10 mouse cellular contexts compared by ENCODE assay signal in the genomic region with DNA sequence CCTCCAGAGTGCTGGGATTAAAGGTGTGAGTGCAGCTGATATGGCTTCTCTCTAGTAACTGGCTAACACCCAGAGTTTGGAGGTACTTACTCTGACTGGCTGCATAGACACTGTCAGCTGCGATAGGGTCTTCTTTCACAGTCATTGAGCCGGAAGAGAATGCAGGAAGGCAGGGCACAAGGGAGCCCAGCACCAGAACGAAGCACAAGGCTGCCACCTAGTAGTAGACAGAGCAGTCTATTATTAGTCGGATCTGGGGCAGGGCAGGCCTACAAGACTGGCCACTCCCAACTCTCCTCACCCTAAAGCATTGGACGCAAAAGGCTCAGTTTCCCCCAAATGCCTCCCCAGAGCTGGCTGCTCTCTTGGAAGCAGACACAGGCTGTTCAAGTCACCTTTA. TPM values are rescaled to one million over a fixed set of nuclear protein-coding genes. Genes with fewer than 3 reads are reported as not detected.
DNase-seq lines count a peak whose midpoint lies in the region; ATAC-seq and TF ChIP-seq lines count a peak whose summit lies in the region.
"Had no signal": no experiment of that assay in that cellular context is flagged by ENCODE, and none has a peak within 500 bp of the region (broad histone marks: within the 10 kb centered on the region; RNA-seq: fewer than 3 reads in every experiment).

No protein-coding gene starts in this region.

- no peaks in the 10 kb centered on the region for H3K27me3 ChIP-seq in kidney, adult 2 months (replicated peaks; ENCODE audit: control insufficient read depth, insufficient read depth, low read length)
- H3K27me3 ChIP-seq in forebrain, embryonic 16.5 days (replicated peaks; ENCODE audit: control insufficient read depth, insufficient read depth, low read length), result no peaks in the 10 kb centered on the region
- no peaks in the 10 kb centered on the region for H3K27me3 ChIP-seq in lung, embryonic 14.5 days (ENCODE audit: insufficient read depth, low read length)

- peak; percentile 49 for TF ChIP-seq CTCF in kidney, adult 2 months (conservative IDR thresholded peaks at IDR 0.05; ENCODE audit: insufficient read depth, insufficient read length, low read depth, low read length)
- peak; percentile 69 for TF ChIP-seq CTCF in bone marrow, adult 2 months (IDR thresholded peaks at IDR 0.05; ENCODE audit: control insufficient read depth, insufficient read depth, low read length)
- TF ChIP-seq CTCF in lung, embryonic 14.5 days (IDR thresholded peaks at IDR 0.05; ENCODE audit: low read depth), result peak; percentile 54

- WGBS in kidney, adult 2 months, result 19% methylated on average over 5 of the region's 5 CpGs
- 4% methylated on average over 5 of the region's 5 CpGs for WGBS in bone marrow, adult 2 months
- 3% methylated on average over 5 of the region's 5 CpGs for WGBS in forebrain, embryonic 16.5 days
- WGBS in lung, embryonic 14.5 days, result 15% methylated on average over 5 of the region's 5 CpGs

- no peak overlapping the region for H3K4me3 ChIP-seq in kidney, adult 2 months (ENCODE audit: insufficient read depth, low read depth, low read length)
- no peak overlapping the region for H3K4me3 ChIP-seq in bone marrow, adult 2 months (replicated peaks; ENCODE audit: control insufficient read depth, low read depth, low read length)
- H3K4me3 ChIP-seq in forebrain, embryonic 16.5 days (replicated peaks; ENCODE audit: low read length), result no peak overlapping the region
- H3K4me3 ChIP-seq in lung, embryonic 14.5 days (ENCODE audit: low read depth, low read length), result no peak overlapping the region

- H3K4me2 ChIP-seq in forebrain, embryonic 16.5 days (ENCODE audit: low read length), result no peak overlapping the region
- no peak overlapping the region for H3K4me2 ChIP-seq in lung, embryonic 14.5 days

- H3K4me1 ChIP-seq in kidney, adult 2 months (ENCODE audit: control insufficient read depth, insufficient read depth, low read length), result peaks cover 3% of the 10 kb centered on the region; the same call in 1 of the 2 replicates
- peaks cover 3% of the 10 kb centered on the region for H3K4me1 ChIP-seq in bone marrow, adult 2 months (ENCODE audit: control insufficient read depth, insufficient read depth, low read length)
- H3K4me1 ChIP-seq in forebrain, embryonic 16.5 days (replicated peaks; ENCODE audit: control insufficient read depth, insufficient read depth, low read length), result peaks cover 11% of the 10 kb centered on the region; the same call in 1 of the 2 replicates
- H3K4me1 ChIP-seq in lung, embryonic 14.5 days (ENCODE audit: insufficient read depth), result 0 out of 2 replicates have a peak, but pooled peaks cover 5% of the 10 kb centered on the region

- H3K9me3 ChIP-seq in forebrain, embryonic 16.5 days (ENCODE audit: control insufficient read depth, low read length), result no peaks in the 10 kb centered on the region
- H3K9me3 ChIP-seq in lung, embryonic 14.5 days (ENCODE audit: low read depth, low read length), result no peaks in the 10 kb centered on the region

- TF ChIP-seq POLR2A in kidney, adult 2 months (IDR thresholded peaks at IDR 0.05; ENCODE audit: low read depth, low read length), result no peak
- TF ChIP-seq POLR2A in bone marrow, adult 2 months (IDR thresholded peaks at IDR 0.05; ENCODE audit: borderline replicate concordance, control insufficient read depth, low read depth, low read length), result no peak

- H3K36me3 ChIP-seq in kidney, adult 2 months (ENCODE audit: control insufficient read depth, insufficient read depth, low read length), result no peaks in the 10 kb centered on the region
- no peaks in the 10 kb centered on the region for H3K36me3 ChIP-seq in forebrain, embryonic 16.5 days (ENCODE audit: control insufficient read depth, insufficient read depth)
- H3K36me3 ChIP-seq in lung, embryonic 14.5 days (ENCODE audit: insufficient read depth), result peaks cover 38% of the 10 kb centered on the region

- peak; percentile 58 for DNase-seq in kidney, adult 2 months
- no peak for DNase-seq in kidney, adult 11 months
- DNase-seq in lung, embryonic 14.5 days, result peak; percentile 59
- DNase-seq in thymus, postnatal 0 days (ENCODE audit: low spot score), result peak; percentile 46
- DNase-seq in urinary bladder, adult 18-20 months (ENCODE audit: low spot score in 2 of 2), result no peak
- DNase-seq in adrenal gland, postnatal 4 days (ENCODE audit: low spot score in 2 of 2), result no peak

- H3K9ac ChIP-seq in forebrain, embryonic 16.5 days (replicated peaks; ENCODE audit: low read depth, low read length), result no peak overlapping the region
- H3K9ac ChIP-seq in lung, embryonic 14.5 days, result no peak overlapping the region

- ATAC-seq in forebrain, embryonic 16.5 days, result peak; percentile 39
- ATAC-seq in lung, embryonic 14.5 days (ENCODE audit: insufficient read depth), result no peak

- no peak overlapping the region for H3K27ac ChIP-seq in kidney, adult 2 months (ENCODE audit: insufficient read depth, low read depth, low read length)
- H3K27ac ChIP-seq in bone marrow, adult 2 months (ENCODE audit: control insufficient read depth, insufficient read depth, low read depth, low read length, poor library complexity), result peak overlapping the region; percentile 11; the same call in 1 of the 2 replicates
- no peak overlapping the region for H3K27ac ChIP-seq in forebrain, embryonic 16.5 days (ENCODE audit: low read length)
- no peak overlapping the region for H3K27ac ChIP-seq in lung, embryonic 14.5 days (ENCODE audit: low read depth)

RNA-seq across cellular contexts. Expression of gene Dgkz, which starts 10.4 kb away (rescaled TPM):
- polyA plus RNA-seq in kidney, adult 2 months (2012; rRNA removed), result 106 and 119 TPM in 2 replicates
- polyA plus RNA-seq in bone marrow, adult 2 months (2011; ENCODE audit: insufficient read depth, insufficient read length, low replicate concordance, missing spikeins), result 82.4 and 229 TPM in 2 replicates
- polyA plus RNA-seq in forebrain, embryonic 16.5 days (2015; fragmentation: Nextera tagmentation; extraction: Ambion mirVana), result 28.7 and 33.6 TPM in 2 replicates
- 59.2 and 63.9 TPM in 2 replicates for polyA plus RNA-seq in lung, embryonic 14.5 days (2014; fragmentation: Nextera tagmentation; extraction: Ambion mirVana)
- 70.9 and 81.0 TPM in 2 replicates for polyA plus RNA-seq in thymus, postnatal 0 days (2015; fragmentation: Nextera tagmentation; extraction: Ambion mirVana)
- 10 to 100 TPM; 91.3 to 98.4 TPM for total RNA-seq in adrenal gland, postnatal 4 days (2021)

RNA-seq across cellular contexts. Expression of gene Creb3l1, which starts 38.2 kb away (rescaled TPM):
- polyA plus RNA-seq in kidney, adult 2 months (2012; rRNA removed), result 6.7 and 8.9 TPM in 2 replicates
- polyA plus RNA-seq in bone marrow, adult 2 months (2011; ENCODE audit: insufficient read depth, insufficient read length, low replicate concordance, missing spikeins), result 1.6 and 1.7 TPM in 2 replicates
- polyA plus RNA-seq in forebrain, embryonic 16.5 days (2015; fragmentation: Nextera tagmentation; extraction: Ambion mirVana), result 1.3 and 1.9 TPM in 2 replicates
- 18.6 and 19.3 TPM in 2 replicates for polyA plus RNA-seq in lung, embryonic 14.5 days (2014; fragmentation: Nextera tagmentation; extraction: Ambion mirVana)
- polyA plus RNA-seq in thymus, postnatal 0 days (2015; fragmentation: Nextera tagmentation; extraction: Ambion mirVana), result 1.5 TPM in 2 replicates
- 10 to 100 TPM; 20.0 to 22.7 TPM for total RNA-seq in adrenal gland, postnatal 4 days (2021)

RNA-seq across cellular contexts. Expression of gene Gm9821, which starts 40.6 kb away (rescaled TPM):
- not detected in 2 replicates for polyA plus RNA-seq in kidney, adult 2 months (2012; rRNA removed)
- not detected in 2 replicates for polyA plus RNA-seq in bone marrow, adult 2 months (2011; ENCODE audit: insufficient read depth, insufficient read length, low replicate concordance, missing spikeins)
- 0.37 and 0.46 TPM in 2 replicates for polyA plus RNA-seq in forebrain, embryonic 16.5 days (2015; fragmentation: Nextera tagmentation; extraction: Ambion mirVana)
- polyA plus RNA-seq in lung, embryonic 14.5 days (2014; fragmentation: Nextera tagmentation; extraction: Ambion mirVana), result 0.34 and 1.1 TPM in 2 replicates
- 2.5 and 3.4 TPM in 2 replicates for polyA plus RNA-seq in thymus, postnatal 0 days (2015; fragmentation: Nextera tagmentation; extraction: Ambion mirVana)
- total RNA-seq in adrenal gland, postnatal 4 days (2021), result not detected
- polyA plus RNA-seq: large intestine, adult 2 months had no signal

RNA-seq across cellular contexts. Expression of gene Mdk, which starts 54.0 kb away (rescaled TPM):
- polyA plus RNA-seq in kidney, adult 2 months (2012; rRNA removed), result 76.0 and 80.1 TPM in 2 replicates
- 14.9 and 18.6 TPM in 2 replicates for polyA plus RNA-seq in bone marrow, adult 2 months (2011; ENCODE audit: insufficient read depth, insufficient read length, low replicate concordance, missing spikeins)
- 256 and 290 TPM in 2 replicates for polyA plus RNA-seq in forebrain, embryonic 16.5 days (2015; fragmentation: Nextera tagmentation; extraction: Ambion mirVana)
- 1,044 and 1,097 TPM in 2 replicates for polyA plus RNA-seq in lung, embryonic 14.5 days (2014; fragmentation: Nextera tagmentation; extraction: Ambion mirVana)
- polyA plus RNA-seq in thymus, postnatal 0 days (2015; fragmentation: Nextera tagmentation; extraction: Ambion mirVana), result 118 and 153 TPM in 2 replicates
- total RNA-seq in adrenal gland, postnatal 4 days (2021), result 100 to 1,000 TPM in 1 of 2 experiments, 10 to 100 TPM in 1; 79.3 to 138 TPM

RNA-seq across cellular contexts. Expression of gene Chrm4, which starts 59.0 kb away (rescaled TPM):
- polyA plus RNA-seq in kidney, adult 2 months (2012; rRNA removed), result 0.11 TPM in 1 of 2 replicates, not detected in the other
- polyA plus RNA-seq in bone marrow, adult 2 months (2011; ENCODE audit: insufficient read depth, insufficient read length, low replicate concordance, missing spikeins), result not detected in 2 replicates
- polyA plus RNA-seq in forebrain, embryonic 16.5 days (2015; fragmentation: Nextera tagmentation; extraction: Ambion mirVana), result 2.4 and 2.6 TPM in 2 replicates
- polyA plus RNA-seq in lung, embryonic 14.5 days (2014; fragmentation: Nextera tagmentation; extraction: Ambion mirVana), result 0.22 and 0.33 TPM in 2 replicates
- polyA plus RNA-seq in thymus, postnatal 0 days (2015; fragmentation: Nextera tagmentation; extraction: Ambion mirVana), result 0.09 and 0.12 TPM in 2 replicates
- total RNA-seq in adrenal gland, postnatal 4 days (2021), result under 1 TPM; 0.34 to 0.42 TPM
- polyA plus RNA-seq: stomach, embryonic 14.5 days had no signal

Comparison
In these comparisons a context has a peak if more than half of its experiments do, and no peak if none do; other contexts are left out.
1. DNase-seq: peak in kidney, adult 2 months (single experiment), lung, embryonic 14.5 days (single experiment) and thymus, postnatal 0 days (single experiment); none in kidney, adult 11 months (single experiment), urinary bladder, adult 18-20 months (0 of 2) and adrenal gland, postnatal 4 days (0 of 2).
2. Peak in every context shown above with its lines, with median percentiles within 50 percentile points of each other: CTCF ChIP-seq.